Mouse (Mus musculus) kidney, postnatal 0 days (tissue): Measurements from ENCODE around the gene Elavl4. TPM values are rescaled to one million over a fixed set of nuclear protein-coding genes. Genes with fewer than 3 reads are reported as not detected.

Experiments
- ATAC-seq: fragments of 200-750 bp; cut with Nextera tagmentation; replicated peaks from 2 replicates; pipeline ENCODE4 v1.8.0; 2017; ENCODE audit warnings: low read depth, moderate number of reproducible peaks, moderate TSS enrichment, moderate library complexity; ENCODE audit not compliant: low FRiP score
- DNase-seq: peaks from one replicate; pipeline ENCODE4 v3.0.0-alpha.2; 2016; ENCODE audit warnings: low spot score
- H3K27ac ChIP-seq: fragments of 300-500 bp; sonication (generic); 2 replicates; pipeline ENCODE4 v1.5.1; 2014; ENCODE audit warnings: mild to moderate bottlenecking
- H3K27me3 ChIP-seq: fragments of 300-500 bp; sonication (generic); 2 replicates; pipeline ENCODE4 v1.6.1; 2014; ENCODE audit warnings: low read length, mixed read lengths; ENCODE audit not compliant: insufficient read depth
- H3K36me3 ChIP-seq: fragments of 300-500 bp; sonication (generic); 2 replicates; pipeline ENCODE4 v1.6.1; 2014; ENCODE audit warnings: low read length, mixed read lengths; ENCODE audit not compliant: insufficient read depth
- H3K4me1 ChIP-seq: fragments of 300-500 bp; sonication (generic); replicated peaks from 2 replicates; pipeline ENCODE4 v1.6.1; 2014; ENCODE audit warnings: antibody characterized with exemption, low read length, mixed read lengths; ENCODE audit not compliant: insufficient read depth
- H3K4me2 ChIP-seq: fragments of 300-500 bp; sonication (generic); 2 replicates; pipeline ENCODE4 v1.6.1; 2014; ENCODE audit warnings: mild to moderate bottlenecking, low read length, moderate library complexity, mixed read lengths
- H3K4me3 ChIP-seq: fragments of 300-500 bp; sonication (generic); replicated peaks from 2 replicates; pipeline ENCODE4 v1.5.1; 2014; ENCODE audit warnings: low read depth, low read length
- H3K9ac ChIP-seq: fragments of 300-500 bp; sonication (generic); 2 replicates; pipeline ENCODE4 v1.6.1; 2014; ENCODE audit warnings: low read depth, low read length
- H3K9me3 ChIP-seq: fragments of 300-500 bp; sonication (generic); replicated peaks from 2 replicates; pipeline ENCODE4 v1.6.1; 2016; ENCODE audit warnings: low read length, inconsistent platforms, mixed read lengths
- CTCF ChIP-seq: IDR thresholded peaks from 2 replicates; pipeline ENCODE4 v1.5.1; 2016; ENCODE audit warnings: antibody characterized with exemption, low read depth, mild to moderate bottlenecking, moderate library complexity
- WGBS: fragments of 180-500 bp; shearing (Covaris S2); extraction: QIAGEN DNeasy Blood & Tissue Kit; methylation state at CpG from one replicate; pipeline ENCODE4 v1.1.7; 2014; 5-methylcytosine and 5-hydroxymethylcytosine counted together
- polyA plus RNA-seq: library from polyadenylated mRNA; unstranded; fragments of >200 nt; fragmentation: Nextera tagmentation; extraction: Ambion mirVana; gene quantifications from 2 replicates; pipeline ENCODE4 v1.2.1, GENCODE M21; 2015

Gene Elavl4
- polyA plus RNA-seq, 1 experiment from 2014 or later = 8.8 TPM

GRCm38 (mm10) chr4:110284446-110284845 is 67.3 kb downstream of the Elavl4 start:
- 70% methylated on average over 3 of the region's 3 CpGs for WGBS
- H3K4me2 ChIP-seq = no peak overlapping the region
- H3K27me3 ChIP-seq = no peaks in the 10 kb centered on the region
- DNase-seq (no peak), ATAC-seq (no peak)
- no peak for TF ChIP-seq CTCF
- no peak overlapping the region for H3K9ac ChIP-seq
- 0 out of 2 replicates have a peak, but pooled peaks cover 4% of the 10 kb centered on the region for H3K4me1 ChIP-seq
- H3K9me3 ChIP-seq = no peaks in the 10 kb centered on the region
- no peak overlapping the region for H3K27ac ChIP-seq
- no peak overlapping the region for H3K4me3 ChIP-seq
- H3K36me3 ChIP-seq = no peaks in the 10 kb centered on the region

- no peaks in the 10 kb centered on the region for H3K27me3 ChIP-seq
- H3K4me1 ChIP-seq = no peaks in the 10 kb centered on the region
- no peak for TF ChIP-seq CTCF
- no peaks in the 10 kb centered on the region for H3K36me3 ChIP-seq
- DNase-seq (peak; percentile 25), ATAC-seq (no peak)
- no peak overlapping the region for H3K9ac ChIP-seq
- H3K27ac ChIP-seq = no peak overlapping the region
- WGBS = 23% methylated on average over 4 of the region's 4 CpGs
- H3K4me3 ChIP-seq = no peak overlapping the region
- H3K4me2 ChIP-seq = no peak overlapping the region
- H3K9me3 ChIP-seq = no peaks in the 10 kb centered on the region
Observed at GRCm38 (mm10) chr4:110270046-110270445, 81.7 kb downstream of the Elavl4 start.

- 57% methylated on average over 9 of the region's 9 CpGs for WGBS
- H3K9ac ChIP-seq = no peak overlapping the region
- no peak for ATAC-seq
- no peak overlapping the region for H3K4me3 ChIP-seq
- no peak for DNase-seq
- no peak overlapping the region for H3K4me2 ChIP-seq
- no peaks in the 10 kb centered on the region for H3K27me3 ChIP-seq
- no peaks in the 10 kb centered on the region for H3K9me3 ChIP-seq
- no peaks in the 10 kb centered on the region for H3K4me1 ChIP-seq
- H3K27ac ChIP-seq = no peak overlapping the region
- TF ChIP-seq CTCF = no peak
- H3K36me3 ChIP-seq = no peaks in the 10 kb centered on the region
Observed at GRCm38 (mm10) chr4:110266804-110267575, 84.7 kb downstream of the Elavl4 start.

GRCm38 (mm10) chr4:110264345-110264943 is 87.3 kb downstream of the Elavl4 start:
- no peaks in the 10 kb centered on the region for H3K9me3 ChIP-seq
- no peaks in the 10 kb centered on the region for H3K27me3 ChIP-seq
- no peak overlapping the region for H3K4me2 ChIP-seq
- 35% methylated on average over 8 of the region's 8 CpGs for WGBS
- H3K36me3 ChIP-seq = no peaks in the 10 kb centered on the region
- no peak overlapping the region for H3K4me3 ChIP-seq
- peak; percentile 28 for DNase-seq
- H3K9ac ChIP-seq = no peak overlapping the region
- TF ChIP-seq CTCF = no peak
- no peak for ATAC-seq
- no peak overlapping the region for H3K27ac ChIP-seq
- H3K4me1 ChIP-seq = no peaks in the 10 kb centered on the region

- DNase-seq (no peak), ATAC-seq (no peak)
- H3K4me2 ChIP-seq = no peak overlapping the region
- no peak overlapping the region for H3K4me3 ChIP-seq
- 62% methylated on average over 3 of the region's 3 CpGs for WGBS
- H3K36me3 ChIP-seq = no peaks in the 10 kb centered on the region
- H3K27ac ChIP-seq = no peak overlapping the region
- H3K27me3 ChIP-seq = no peaks in the 10 kb centered on the region
- no peak for TF ChIP-seq CTCF
- no peaks in the 10 kb centered on the region for H3K9me3 ChIP-seq
- no peaks in the 10 kb centered on the region for H3K4me1 ChIP-seq
- H3K9ac ChIP-seq = no peak overlapping the region
Observed at GRCm38 (mm10) chr4:110257360-110257759, 94.3 kb downstream of the Elavl4 start.

- no peak overlapping the region for H3K27ac ChIP-seq
- no peaks in the 10 kb centered on the region for H3K9me3 ChIP-seq
- no peaks in the 10 kb centered on the region for H3K36me3 ChIP-seq
- H3K4me3 ChIP-seq = no peak overlapping the region
- no peak for TF ChIP-seq CTCF
- 79% methylated on average over 4 of the region's 4 CpGs for WGBS
- no peaks in the 10 kb centered on the region for H3K4me1 ChIP-seq
- no peak overlapping the region for H3K9ac ChIP-seq
- H3K4me2 ChIP-seq = no peak overlapping the region
- H3K27me3 ChIP-seq = no peaks in the 10 kb centered on the region
- ATAC-seq = no peak
- DNase-seq = no peak
Observed at GRCm38 (mm10) chr4:110255617-110256016, 96.1 kb downstream of the Elavl4 start.
